Mouse (Mus musculus) layer of hippocampus, adult 11-12 months (tissue): ENCODE measurements around the gene Mettl6.
"Not testable (repeated sequence)": the region's sequence is repeated elsewhere in the genome, so short reads cannot be mapped to it uniquely, and the experiment has no call there.

ENCODE experiments used
- DNase-seq: peaks from one replicate; pipeline ENCODE4 v3.0.0; 2022; ENCODE audit warnings: low spot score

Mettl6 gene

DNA sequence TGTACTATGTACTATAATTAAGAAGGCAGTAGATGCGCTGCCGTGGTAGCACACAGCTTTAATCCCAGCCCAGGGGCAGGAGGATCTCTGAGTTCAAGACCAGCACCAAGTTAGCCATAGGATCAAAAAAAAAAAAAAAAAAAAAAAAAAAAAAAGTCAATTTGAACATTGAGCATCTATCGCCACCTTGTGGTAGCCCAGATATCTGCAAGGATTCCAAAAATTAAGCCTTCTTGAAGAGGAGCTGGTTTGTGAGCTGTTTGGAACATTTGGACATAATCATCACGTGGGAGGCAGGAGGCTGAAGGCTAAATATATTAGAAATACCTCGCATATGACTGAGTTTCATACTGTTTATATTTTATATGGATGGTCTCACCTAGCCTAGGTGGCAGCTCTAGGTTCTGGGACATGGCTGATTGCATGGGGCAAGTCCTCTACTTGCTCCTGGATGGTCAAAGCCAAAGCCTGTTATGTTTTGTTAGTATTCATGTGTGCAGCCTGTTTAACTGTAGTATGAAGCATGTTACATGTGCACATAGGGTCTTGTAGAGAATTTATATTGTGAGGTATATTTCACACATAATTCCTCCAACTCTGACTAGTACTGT, 22.3 kb downstream of the Mettl6 start:
- peak; percentile 80 for DNase-seq

- no peak for DNase-seq
These were observed 25.1 kb downstream of the Mettl6 start for GRCm38 (mm10) chr14:31469711-31470110.

DNA sequence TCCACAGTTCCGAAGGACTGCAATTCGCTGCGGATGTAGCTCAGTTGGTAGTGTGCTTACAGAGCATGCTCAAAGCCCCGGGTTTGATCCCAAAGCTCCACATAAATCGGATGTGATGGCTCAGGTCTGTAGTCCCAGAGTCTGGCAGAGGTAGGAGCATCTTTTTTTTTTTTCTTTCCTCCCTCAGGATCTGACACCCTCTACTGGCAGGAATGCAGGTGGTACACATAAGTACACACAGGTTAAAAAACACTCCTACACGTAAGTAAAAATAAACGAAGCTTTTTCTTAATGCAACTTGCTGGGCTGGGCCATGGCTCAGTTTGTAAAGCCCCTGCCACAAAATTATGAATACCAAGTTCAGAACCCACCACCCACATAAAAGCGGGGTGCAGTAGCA, 30.7 kb downstream of the Mettl6 start:
- no peak for DNase-seq

GRCm38 (mm10) chr14:31462886-31463285, 32.0 kb downstream of the Mettl6 start:
- DNase-seq = no peak

DNA sequence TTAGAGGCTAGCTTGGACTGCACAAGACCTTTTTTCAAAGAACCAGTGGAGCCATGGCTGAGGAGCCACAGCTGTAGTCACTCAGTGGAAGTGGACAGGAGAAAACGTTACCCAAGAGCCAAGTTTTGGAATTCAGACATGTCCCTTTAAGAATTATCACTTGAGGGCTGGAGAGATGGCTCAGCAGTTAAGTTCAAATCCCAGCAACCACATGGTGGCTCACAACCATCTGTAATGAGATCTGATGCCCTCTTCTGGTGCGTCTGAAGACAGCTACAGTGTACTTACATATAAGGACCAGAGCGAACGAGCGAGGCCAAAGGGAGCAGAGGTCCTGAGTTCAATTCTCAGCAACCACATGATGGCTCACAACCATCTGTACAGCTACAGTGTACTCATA, 32.6 kb downstream of the Mettl6 start:
- DNase-seq = not testable (repeated sequence)

DNA sequence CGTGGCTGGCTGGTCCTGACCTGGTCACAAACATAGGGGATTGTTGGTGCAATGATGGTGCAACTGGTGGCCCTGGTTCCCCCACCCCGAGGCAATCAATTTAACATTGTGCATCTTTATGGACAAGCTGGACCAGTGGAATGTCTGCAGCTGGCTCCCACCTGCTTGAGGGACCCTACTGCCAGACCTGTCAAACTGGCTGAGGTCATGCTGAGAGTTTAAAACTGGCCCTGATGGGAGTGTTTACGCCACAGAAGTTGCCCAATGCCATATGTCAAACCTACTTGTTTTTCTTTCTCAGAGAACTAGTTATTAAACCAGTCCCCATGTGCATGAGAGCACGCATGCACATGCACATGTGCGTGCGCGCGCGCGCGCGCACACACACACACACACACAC, 36.8 kb downstream of the Mettl6 start:
- no peak for DNase-seq

DNA sequence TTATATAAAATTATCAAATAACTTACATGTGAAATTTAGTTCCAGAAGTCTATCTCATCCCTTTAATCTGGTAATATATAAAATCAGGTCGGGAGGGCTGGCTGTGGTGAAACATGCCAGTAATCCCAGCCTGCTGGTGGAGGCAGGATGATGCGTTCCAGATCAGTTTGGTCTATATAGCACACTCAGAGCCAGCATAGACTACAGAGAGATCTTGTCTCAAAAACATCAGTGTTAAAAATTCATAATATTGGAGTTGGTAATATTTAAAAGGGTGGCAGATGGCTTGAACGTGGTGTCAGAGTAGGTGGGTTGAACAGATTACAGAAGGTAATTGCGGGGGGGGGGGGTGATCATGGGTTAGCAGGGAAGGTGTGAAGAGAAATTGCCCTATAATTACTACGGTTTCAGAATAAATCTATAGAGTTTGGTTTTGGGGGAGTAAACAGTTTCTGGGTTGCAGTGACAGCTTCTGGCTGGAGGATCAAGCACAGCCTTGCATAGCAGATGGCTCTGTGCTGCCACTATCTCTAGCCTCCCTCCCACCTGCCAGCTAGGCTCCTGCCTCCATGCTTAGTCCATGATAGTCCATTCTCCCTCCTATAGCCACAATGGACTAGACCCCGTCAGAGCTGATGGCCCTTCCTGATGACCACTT, 38.6 kb downstream of the Mettl6 start:
- peak; percentile 54 for DNase-seq

- DNase-seq = no peak
These were observed 39.8 kb downstream of the Mettl6 start for GRCm38 (mm10) chr14:31454849-31455566.

DNA sequence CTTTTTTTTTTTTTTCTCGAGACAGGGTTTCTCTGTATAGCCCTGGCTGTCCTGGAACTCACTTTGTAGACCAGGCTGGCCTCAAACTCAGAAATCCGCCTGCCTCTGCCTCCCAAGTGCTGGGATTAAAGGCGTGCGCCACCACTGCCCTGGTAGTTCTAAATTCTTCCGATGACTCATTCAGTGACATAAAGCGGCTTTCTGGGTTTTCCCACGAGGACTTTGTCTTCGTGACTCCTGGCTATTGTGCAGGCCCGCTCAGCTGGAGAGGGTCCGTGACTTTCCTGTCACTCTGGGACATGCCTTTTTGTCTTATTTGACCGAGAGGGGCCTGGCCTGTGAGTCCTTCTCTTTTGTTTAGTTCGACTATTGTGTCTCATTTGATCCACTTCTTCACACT, 40.9 kb downstream of the Mettl6 start:
- not testable (repeated sequence) for DNase-seq

GRCm38 (mm10) chr14:31448994-31449393, 45.8 kb downstream of the Mettl6 start:
- DNase-seq = no peak

DNA sequence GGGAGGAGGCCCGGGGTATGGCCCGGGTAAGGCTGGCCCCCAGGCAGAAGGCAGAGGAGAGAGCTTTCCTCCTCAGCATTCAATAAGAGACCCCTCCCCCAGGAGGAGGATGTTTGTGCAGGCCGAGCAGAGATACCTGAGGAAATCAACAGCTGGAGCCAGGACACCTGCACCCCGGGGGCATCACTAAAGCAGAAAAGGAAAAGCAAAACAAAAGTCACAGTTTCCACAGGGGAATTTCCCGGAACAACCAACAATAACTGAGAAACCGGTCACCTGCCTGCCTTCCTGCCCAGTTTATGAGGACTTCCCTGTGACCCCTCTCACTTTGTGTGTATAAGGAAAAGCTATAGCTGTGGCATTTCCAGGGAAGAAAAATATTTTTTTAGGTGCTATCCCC, 51.2 kb downstream of the Mettl6 start:
- DNase-seq = no peak

- no peak for DNase-seq
These were observed 54.1 kb downstream of the Mettl6 start for GRCm38 (mm10) chr14:31440725-31441124.

- no peak for DNase-seq
These were observed 54.6 kb downstream of the Mettl6 start for GRCm38 (mm10) chr14:31440230-31440629.

GRCm38 (mm10) chr14:31439279-31439678, 55.6 kb downstream of the Mettl6 start:
- no peak for DNase-seq

DNA sequence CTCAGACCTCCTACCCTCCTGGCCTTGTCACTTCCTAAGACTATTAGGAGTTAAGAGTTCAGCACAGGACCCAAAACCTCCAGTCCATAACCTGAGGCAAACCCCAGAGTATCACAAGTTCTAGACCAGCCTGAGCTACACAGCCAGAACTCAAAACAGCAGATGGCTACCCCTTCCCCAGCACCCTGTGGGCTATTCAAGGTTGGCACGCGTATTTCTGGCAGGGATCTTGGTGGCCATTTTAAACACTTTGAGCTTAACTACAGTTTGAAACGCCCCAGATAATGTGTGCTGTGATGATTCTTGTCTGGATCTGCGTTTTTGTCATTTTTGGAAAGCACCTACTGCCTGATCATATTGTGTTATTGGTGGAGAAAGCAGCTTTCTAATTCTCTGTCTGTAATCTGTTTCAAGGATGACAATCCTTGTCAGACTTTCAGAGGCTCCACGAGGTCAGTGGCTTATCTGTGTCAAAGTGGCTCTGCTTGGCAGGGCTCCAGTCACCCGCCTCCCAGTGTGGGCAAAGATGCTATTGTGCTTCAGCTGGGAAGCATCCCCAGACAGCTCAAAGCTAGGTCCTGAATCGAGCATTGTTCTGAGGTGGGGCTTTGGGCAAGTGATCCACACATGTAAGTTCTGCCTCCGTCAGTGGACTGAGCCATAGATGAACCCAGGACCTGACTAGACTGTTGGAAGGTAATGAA, 56.9 kb downstream of the Mettl6 start:
- peak; percentile 74 for DNase-seq

DNA sequence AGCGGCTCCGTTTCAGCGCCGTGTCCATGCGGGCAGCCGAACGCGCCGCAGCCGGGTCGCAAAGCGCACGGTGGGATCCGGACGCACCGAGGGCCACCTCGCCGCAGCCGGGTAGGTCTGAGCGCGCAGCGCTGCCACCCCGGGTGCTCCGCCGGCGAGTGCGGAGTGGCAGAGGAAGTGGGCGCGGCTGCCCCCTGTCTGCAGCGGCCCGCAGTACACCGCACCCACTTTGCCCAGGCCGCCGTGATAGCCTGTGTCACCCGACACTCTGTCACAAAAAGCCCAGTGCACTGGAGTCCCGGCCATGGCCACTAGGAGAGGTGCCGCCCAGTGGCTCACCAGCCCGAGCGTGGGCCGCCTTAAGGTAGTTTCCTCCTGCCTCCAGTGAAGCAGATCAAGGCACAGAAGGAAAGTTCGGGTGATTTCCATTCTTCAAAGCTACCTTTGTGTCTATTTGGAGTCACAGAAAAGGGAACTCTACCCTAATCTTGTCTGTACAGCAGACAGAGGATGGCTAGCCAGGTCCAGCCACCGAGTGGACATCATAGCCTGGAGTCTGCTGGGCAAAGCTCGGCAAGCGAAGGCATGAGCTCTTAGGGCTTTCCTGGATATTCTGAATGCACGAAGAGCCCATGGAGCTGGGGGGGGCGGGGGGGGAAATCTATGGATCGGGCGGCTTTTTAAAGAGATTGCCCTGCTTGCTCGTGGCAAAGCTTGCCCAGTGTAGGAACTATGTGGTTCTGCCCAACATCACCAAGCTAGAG, 58.7 kb downstream of the Mettl6 start, which contains the start of gene Sh3bp5:
Gene Sh3bp5 (minus strand): TSS at position 149 of the 764 bp plus-strand sequence.
- DNase-seq = peak; percentile 95

GRCm38 (mm10) chr14:31435018-31435915, 59.6 kb downstream of the Mettl6 start:
- DNase-seq = peak; percentile 43

GRCm38 (mm10) chr14:31434426-31434825, 60.4 kb downstream of the Mettl6 start:
- no peak for DNase-seq

GRCm38 (mm10) chr14:31433851-31434360, 60.9 kb downstream of the Mettl6 start:
- no peak for DNase-seq

DNA sequence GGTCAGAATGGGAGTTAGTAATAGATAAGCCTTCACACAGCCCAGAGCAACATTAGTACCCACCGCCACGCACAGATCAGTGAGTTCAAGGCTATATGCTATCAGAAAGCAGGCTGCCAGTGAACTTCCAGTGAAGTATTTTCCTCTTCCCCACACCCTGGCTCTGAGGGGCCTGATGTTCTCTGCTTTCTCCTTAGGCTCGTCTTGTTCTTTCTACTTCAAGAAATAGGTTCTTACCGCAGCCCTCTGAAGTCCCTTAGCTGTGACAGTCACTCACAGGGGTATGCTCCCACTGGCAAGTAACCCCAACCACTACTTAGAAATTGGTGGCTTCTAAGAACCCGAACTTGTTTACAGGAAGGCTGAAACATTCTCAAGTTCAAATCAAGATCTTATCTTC, 61.7 kb downstream of the Mettl6 start:
- DNase-seq = no peak

- DNase-seq = no peak
These were observed 62.4 kb downstream of the Mettl6 start for GRCm38 (mm10) chr14:31432424-31432823.
